Mouse (Mus musculus): Measurements from ENCODE around the gene Nln. TPM values are rescaled to one million over a fixed set of nuclear protein-coding genes. Genes with fewer than 3 reads are reported as not detected.

Gene Nln
- polyA plus RNA-seq, 1 experiment, result 3.7 TPM

GRCm38 (mm10) chr13:103977844-103978243 lies 131.6 kb downstream of the Nln start:
- H3K4me3 ChIP-seq (ENCODE audit: extremely low read depth, insufficient read depth, insufficient read length), result no peak overlapping the region
- no peak for TF ChIP-seq POLR2A (IDR thresholded peaks at IDR 0.05; ENCODE audit: low read depth, low read length)
- no peak for TF ChIP-seq CTCF (IDR thresholded peaks at IDR 0.05; ENCODE audit: extremely low read depth, insufficient read depth, insufficient read length, insufficient replicate concordance)
- H3K27me3 ChIP-seq (ENCODE audit: control insufficient read depth, insufficient read depth, low read length), result no peaks in the 10 kb centered on the region
- H3K27ac ChIP-seq (ENCODE audit: insufficient read depth, low read length), result no peak overlapping the region
- H3K4me1 ChIP-seq (ENCODE audit: control insufficient read depth, insufficient read depth, insufficient read length), result no peaks in the 10 kb centered on the region
- 94% methylated on average over 6 of the region's 6 CpGs for WGBS
- H3K36me3 ChIP-seq (ENCODE audit: control insufficient read depth, insufficient read depth, low read length), result no peaks in the 10 kb centered on the region
- DNase-seq (ENCODE audit: low read depth in 1 of 2, low spot score in 2 of 2), result no peak

GRCm38 (mm10) chr13:103976181-103976724 lies 133.2 kb downstream of the Nln start:
- TF ChIP-seq POLR2A (IDR thresholded peaks at IDR 0.05; ENCODE audit: low read depth, low read length), result no peak
- no peak for TF ChIP-seq CTCF (IDR thresholded peaks at IDR 0.05; ENCODE audit: extremely low read depth, insufficient read depth, insufficient read length, insufficient replicate concordance)
- Histone ChIP-seq H3K27me3 (ENCODE audit: control insufficient read depth, insufficient read depth, low read length) (no peaks in the 10 kb centered on the region), H3K4me1 (ENCODE audit: control insufficient read depth, insufficient read depth, insufficient read length) (no peaks in the 10 kb centered on the region), H3K4me3 (ENCODE audit: extremely low read depth, insufficient read depth, insufficient read length) (no peak overlapping the region), H3K27ac (ENCODE audit: insufficient read depth, low read length) (no peak overlapping the region), H3K36me3 (ENCODE audit: control insufficient read depth, insufficient read depth, low read length) (no peaks in the 10 kb centered on the region)
- 71% methylated on average over 4 of the region's 4 CpGs for WGBS
- no peak for DNase-seq (ENCODE audit: low read depth in 1 of 2, low spot score in 2 of 2)

- WGBS, result 95% methylated on average over 10 of the region's 10 CpGs
- Histone ChIP-seq H3K27me3 (ENCODE audit: control insufficient read depth, insufficient read depth, low read length) (no peaks in the 10 kb centered on the region), H3K4me1 (ENCODE audit: control insufficient read depth, insufficient read depth, insufficient read length) (no peaks in the 10 kb centered on the region), H3K4me3 (ENCODE audit: extremely low read depth, insufficient read depth, insufficient read length) (no peak overlapping the region), H3K36me3 (ENCODE audit: control insufficient read depth, insufficient read depth, low read length) (no peaks in the 10 kb centered on the region), H3K27ac (ENCODE audit: insufficient read depth, low read length) (no peak overlapping the region)
- no peak for DNase-seq (ENCODE audit: low read depth in 1 of 2, low spot score in 2 of 2)
- TF ChIP-seq POLR2A (IDR thresholded peaks at IDR 0.05; ENCODE audit: low read depth, low read length), result no peak
- TF ChIP-seq CTCF (IDR thresholded peaks at IDR 0.05; ENCODE audit: extremely low read depth, insufficient read depth, insufficient read length, insufficient replicate concordance), result no peak
These were observed 134.3 kb downstream of the Nln start for GRCm38 (mm10) chr13:103975101-103975500.

GRCm38 (mm10) chr13:103973977-103974376 lies 135.4 kb downstream of the Nln start:
- 28% methylated on average over 5 of the region's 5 CpGs for WGBS
- no peak for DNase-seq (ENCODE audit: low read depth in 1 of 2, low spot score in 2 of 2)
- no peaks in the 10 kb centered on the region for H3K4me1 ChIP-seq (ENCODE audit: control insufficient read depth, insufficient read depth, insufficient read length)
- no peak overlapping the region for H3K27ac ChIP-seq (ENCODE audit: insufficient read depth, low read length)
- no peaks in the 10 kb centered on the region for H3K27me3 ChIP-seq (ENCODE audit: control insufficient read depth, insufficient read depth, low read length)
- no peak overlapping the region for H3K4me3 ChIP-seq (ENCODE audit: extremely low read depth, insufficient read depth, insufficient read length)
- no peak for TF ChIP-seq CTCF (IDR thresholded peaks at IDR 0.05; ENCODE audit: extremely low read depth, insufficient read depth, insufficient read length, insufficient replicate concordance)
- TF ChIP-seq POLR2A (IDR thresholded peaks at IDR 0.05; ENCODE audit: low read depth, low read length), result no peak
- no peaks in the 10 kb centered on the region for H3K36me3 ChIP-seq (ENCODE audit: control insufficient read depth, insufficient read depth, low read length)

Other genes with a start within 250 kb of the Nln start
- 5.8 and 6.2 TPM in 2 replicates for gene Erbin, start 189.1 kb downstream of the Nln start, polyA plus RNA-seq (2012; rRNA removed)
- 0.12 and 0.16 TPM in 2 replicates for gene Sgtb, start 127 bp upstream of the Nln start, polyA plus RNA-seq (2012; rRNA removed)
- 2.8 and 3.0 TPM in 2 replicates for gene Trappc13, start 68.9 kb upstream of the Nln start, polyA plus RNA-seq (2012; rRNA removed)
- 1.2 and 1.5 TPM in 2 replicates for gene Trim23, start 69.2 kb upstream of the Nln start, polyA plus RNA-seq (2012; rRNA removed)
- gene Cenpk, start 119.0 kb upstream of the Nln start, polyA plus RNA-seq (2012; rRNA removed), result 0.13 and 0.21 TPM in 2 replicates
- 0.67 and 1.1 TPM in 2 replicates for gene Ppwd1, start 119.2 kb upstream of the Nln start, polyA plus RNA-seq (2012; rRNA removed)
- 2.4 and 2.9 TPM in 2 replicates for gene Adamts6, start 178.2 kb upstream of the Nln start, polyA plus RNA-seq (2012; rRNA removed)

Measured in spleen, adult 2 months (tissue).